Mouse (Mus musculus) frontal cortex, postnatal 25 days (tissue): ENCODE measurements around the gene Ccnj.

ENCODE experiments used
- DNase-seq, 2 experiments: peaks; one replicate each; pipeline ENCODE4 v3.0.0; 2022; ENCODE audit warnings: low spot score in 2 of 2

Ccnj gene

DNA sequence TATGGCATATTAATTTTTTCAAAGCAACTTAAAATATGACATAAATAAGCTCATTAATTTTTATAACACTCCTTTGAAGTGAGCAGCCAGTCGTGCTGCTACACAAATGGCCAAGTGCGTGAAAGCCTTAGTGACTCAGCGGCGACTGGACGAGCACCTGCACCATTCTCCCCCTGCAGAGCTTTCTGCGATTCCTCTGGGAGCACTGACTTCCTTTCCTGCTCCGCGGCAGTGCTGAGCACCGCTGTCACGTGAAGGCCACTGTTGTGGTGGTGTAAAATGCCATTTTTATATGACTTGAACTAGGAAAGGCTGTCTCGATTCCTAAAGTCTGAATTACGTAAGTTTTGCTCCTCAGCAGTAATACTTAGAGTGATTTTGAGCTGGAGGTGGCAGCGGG lies 10.5 kb downstream of the Ccnj start:
- DNase-seq, result no peak

GRCm38 (mm10) chr19:40844731-40845130 lies 13.7 kb downstream of the Ccnj start:
- no peak for DNase-seq

DNA sequence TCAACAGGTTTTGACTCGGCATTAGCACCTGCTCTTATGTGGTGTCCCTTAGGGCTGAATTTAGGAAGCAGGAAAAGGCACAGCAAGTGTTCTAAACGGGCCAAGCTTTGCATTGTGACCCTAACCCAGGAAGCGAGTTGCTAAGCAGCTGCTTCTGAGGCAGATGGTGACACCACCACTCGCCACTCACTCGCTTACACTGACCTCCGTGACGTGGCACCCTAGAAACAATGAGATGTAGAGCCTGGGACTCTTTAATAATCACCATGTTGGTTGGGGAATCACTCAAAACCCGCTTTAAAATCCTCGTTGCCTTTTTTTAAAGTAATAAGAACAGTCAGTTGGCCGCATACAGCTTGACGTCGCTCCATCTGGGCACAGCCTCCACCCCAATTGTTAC lies 18.3 kb downstream of the Ccnj start:
- no peak for DNase-seq

DNA sequence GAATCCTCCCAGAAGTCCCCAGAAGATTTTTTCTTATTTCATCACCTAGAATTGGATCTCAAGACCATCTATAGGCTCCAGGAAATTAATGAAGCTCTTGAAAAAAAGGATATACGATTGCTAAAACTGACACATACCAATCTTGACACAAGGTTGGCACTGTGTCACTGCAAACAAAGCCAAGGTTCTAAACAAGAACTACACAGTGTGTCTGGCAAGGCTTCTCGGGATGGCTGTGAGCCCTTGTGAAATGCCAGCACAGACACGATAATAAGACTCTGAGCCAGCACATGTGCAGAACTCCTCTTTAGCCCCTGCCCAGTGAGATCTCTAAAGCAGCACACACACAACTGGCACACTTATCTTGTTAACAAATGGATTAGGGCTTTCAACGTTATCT lies 28.5 kb downstream of the Ccnj start:
- no peak for DNase-seq

- no peak for DNase-seq
Observed at GRCm38 (mm10) chr19:40868284-40868683, 37.2 kb downstream of the Ccnj start.

- no peak for DNase-seq
Observed at GRCm38 (mm10) chr19:40869425-40870105, 38.5 kb downstream of the Ccnj start.

GRCm38 (mm10) chr19:40872955-40873665 lies 42.0 kb downstream of the Ccnj start:
- peak; percentile 74 to 79 for DNase-seq

DNA sequence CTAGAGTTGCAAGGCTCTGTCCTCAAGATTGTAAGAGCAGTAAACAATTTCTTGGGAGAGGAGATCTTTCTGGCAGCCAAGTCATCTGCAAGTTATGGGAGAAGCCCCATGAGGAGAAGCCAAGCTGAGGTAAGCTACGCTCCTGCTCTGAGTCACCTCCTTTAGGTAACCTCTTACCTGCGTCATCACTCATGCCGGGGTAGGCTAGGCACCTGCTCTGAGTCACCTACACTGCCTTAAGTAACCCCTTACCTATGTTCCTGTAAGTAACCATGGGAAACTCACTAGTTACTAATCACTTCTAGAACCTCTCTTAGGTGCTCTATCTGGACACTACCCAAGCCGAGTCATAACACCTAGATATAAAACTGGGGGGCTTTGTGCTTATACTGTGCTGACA lies 50.6 kb downstream of the Ccnj start:
- no peak for DNase-seq

- no peak for DNase-seq
Observed at GRCm38 (mm10) chr19:40888887-40889286, 57.8 kb downstream of the Ccnj start.

- DNase-seq, result no peak
Observed at GRCm38 (mm10) chr19:40894071-40894506, 63.0 kb downstream of the Ccnj start.

- peak; percentile 75 to 82 for DNase-seq
Observed at GRCm38 (mm10) chr19:40894519-40895392, 63.7 kb downstream of the Ccnj start, which contains the start of gene Zfp518a. Gene Zfp518a (plus strand): TSS chr19:40894705.

- DNase-seq, result no peak
Observed at GRCm38 (mm10) chr19:40895393-40895703, 64.3 kb downstream of the Ccnj start.
